Mouse (Mus musculus) kidney, postnatal 10 days (tissue): Measurements from ENCODE around the gene Afmid.
"Not testable (repeated sequence)": the region's sequence is repeated elsewhere in the genome, so short reads cannot be mapped to it uniquely, and the experiment has no call there.

ENCODE experiments used
- DNase-seq: peaks from one replicate; pipeline ENCODE4 v3.0.0; 2021; ENCODE audit warnings: mixed read lengths

Gene Afmid

GRCm38 (mm10) chr11:117826916-117827315 is 1.2 kb downstream of the Afmid start:
- DNase-seq = no peak

- no peak for DNase-seq
Observed at GRCm38 (mm10) chr11:117827386-117827785, 1.7 kb downstream of the Afmid start.

- peak; percentile 80 for DNase-seq
Observed at GRCm38 (mm10) chr11:117828149-117828887, 2.6 kb downstream of the Afmid start.

- DNase-seq = peak; percentile 72
Observed at GRCm38 (mm10) chr11:117828888-117829604, 3.3 kb downstream of the Afmid start.

GRCm38 (mm10) chr11:117829671-117830215 is 4.0 kb downstream of the Afmid start:
- peak; percentile 92 for DNase-seq

GRCm38 (mm10) chr11:117830401-117830800 is 4.7 kb downstream of the Afmid start:
- no peak for DNase-seq

GRCm38 (mm10) chr11:117832086-117832969 is 6.6 kb downstream of the Afmid start:
- DNase-seq = peak; percentile 85

GRCm38 (mm10) chr11:117833509-117833908 is 7.8 kb downstream of the Afmid start:
- DNase-seq = not testable (repeated sequence)

- DNase-seq = peak; percentile 51
Observed at GRCm38 (mm10) chr11:117834086-117834485, 8.4 kb downstream of the Afmid start.

- DNase-seq = peak; percentile 56
Observed at GRCm38 (mm10) chr11:117836306-117836705, 10.6 kb downstream of the Afmid start.

GRCm38 (mm10) chr11:117838572-117838971 is 12.8 kb downstream of the Afmid start:
- DNase-seq = peak; percentile 48

GRCm38 (mm10) chr11:117839021-117839420 is 13.3 kb downstream of the Afmid start:
- DNase-seq = no peak

GRCm38 (mm10) chr11:117840910-117841309 is 15.2 kb downstream of the Afmid start:
- DNase-seq = no peak

GRCm38 (mm10) chr11:117843434-117843833 is 17.7 kb downstream of the Afmid start:
- no peak for DNase-seq

GRCm38 (mm10) chr11:117844997-117845396 is 19.3 kb downstream of the Afmid start:
- DNase-seq = no peak

GRCm38 (mm10) chr11:117845651-117846050 is 19.9 kb downstream of the Afmid start:
- no peak for DNase-seq

- peak; percentile 46 for DNase-seq
Observed at GRCm38 (mm10) chr11:117846640-117847039, 20.9 kb downstream of the Afmid start.

- no peak for DNase-seq
Observed at GRCm38 (mm10) chr11:117847593-117848215, 22.0 kb downstream of the Afmid start.

GRCm38 (mm10) chr11:117848271-117848984 is 22.7 kb downstream of the Afmid start:
- DNase-seq = peak; percentile 63

GRCm38 (mm10) chr11:117848985-117849671 is 23.4 kb downstream of the Afmid start, which contains the start of gene Birc5:
Gene Birc5, plus strand, starts transcription at chr11:117849251.
- DNase-seq = peak; percentile 98

GRCm38 (mm10) chr11:117852875-117853274 is 27.2 kb downstream of the Afmid start:
- DNase-seq = no peak
